Comparison of ENCODE assay signal across 8 mouse cellular contexts in genomic region chr13:23576906-23577639, GRCm38 (mm10). TPM values are rescaled to one million over a fixed set of nuclear protein-coding genes. Genes with fewer than 3 reads are reported as not detected.
DNase-seq lines count a peak whose midpoint lies in the region; ATAC-seq and TF ChIP-seq lines count a peak whose summit lies in the region.

No protein-coding gene starts in this region.

- peak overlapping the region; percentile 79 for H3K9ac ChIP-seq in ES-Bruce4 (ENCODE audit: low read depth, poor library complexity, severe bottlenecking)
- H3K9ac ChIP-seq in forebrain, postnatal 0 days: peak overlapping the region; percentile 50; the same call in 1 of the 2 replicates
- H3K9ac ChIP-seq in liver, embryonic 15.5 days: peak overlapping the region; percentile 77

- H3K9me3 ChIP-seq in erythroblast, embryonic 14.5 days (ENCODE audit: control insufficient read depth, low read length): no peaks in the 10 kb centered on the region
- H3K9me3 ChIP-seq in ES-Bruce4 (replicated peaks; ENCODE audit: control insufficient read depth, insufficient read depth, low read length, poor library complexity, severe bottlenecking): no peaks in the 10 kb centered on the region
- no peaks in the 10 kb centered on the region for H3K9me3 ChIP-seq in forebrain, postnatal 0 days (ENCODE audit: low read length)
- no peaks in the 10 kb centered on the region for H3K9me3 ChIP-seq in liver, embryonic 15.5 days (replicated peaks)

- H3K4me1 ChIP-seq in erythroblast, embryonic 14.5 days (ENCODE audit: control insufficient read depth): peaks cover 53% of the 10 kb centered on the region
- no peaks in the 10 kb centered on the region for H3K4me1 ChIP-seq in ES-Bruce4 (ENCODE audit: control insufficient read depth, insufficient read depth, low read length)
- peaks cover 24% of the 10 kb centered on the region for H3K4me1 ChIP-seq in forebrain, postnatal 0 days (ENCODE audit: insufficient read depth)
- peaks cover 52% of the 10 kb centered on the region for H3K4me1 ChIP-seq in liver, embryonic 15.5 days (replicated peaks)

- 32% methylated on average over 6 of the region's 6 CpGs for WGBS in forebrain, postnatal 0 days
- 29% methylated on average over 6 of the region's 6 CpGs for WGBS in liver, embryonic 15.5 days (ENCODE audit: insufficient replicate concordance)

- TF ChIP-seq CTCF in ES-Bruce4 (IDR thresholded peaks at IDR 0.05; ENCODE audit: low read depth, low read length): no peak
- TF ChIP-seq CTCF in forebrain, postnatal 0 days (IDR thresholded peaks at IDR 0.05; ENCODE audit: low read depth): no peak

- no peaks in the 10 kb centered on the region for H3K27me3 ChIP-seq in erythroblast, embryonic 14.5 days (ENCODE audit: control insufficient read depth)
- no peaks in the 10 kb centered on the region for H3K27me3 ChIP-seq in ES-Bruce4 (ENCODE audit: control insufficient read depth, insufficient read depth, low read length, poor library complexity, severe bottlenecking)
- H3K27me3 ChIP-seq in forebrain, postnatal 0 days (ENCODE audit: insufficient read depth, low read length): no peaks in the 10 kb centered on the region
- no peaks in the 10 kb centered on the region for H3K27me3 ChIP-seq in liver, embryonic 15.5 days

- H3K4me2 ChIP-seq in forebrain, postnatal 0 days (ENCODE audit: low read depth): peak overlapping the region; percentile 67
- H3K4me2 ChIP-seq in liver, embryonic 15.5 days: peak overlapping the region; percentile 77

- no peak for DNase-seq in forebrain, postnatal 0 days
- no peak for DNase-seq in cerebellum, postnatal 36 days
- no peak for DNase-seq in left cerebral cortex, postnatal 10 days (ENCODE audit: extremely low spot score in 1 of 2, low spot score in 2 of 2)
- no peak for DNase-seq in right cerebral cortex, postnatal 4 days

- intact Hi-C loops in left cerebral cortex, postnatal 10 days (cut with DNase I): no loop called here

- no peak for TF ChIP-seq EP300 in ES-Bruce4 (IDR thresholded peaks at IDR 0.05; ENCODE audit: insufficient read depth, low read depth, low read length)

- TF ChIP-seq POLR2A in ES-Bruce4 (IDR thresholded peaks at IDR 0.05; ENCODE audit: insufficient read depth, low read length): no peak

- no peak for ATAC-seq in erythroblast, adult 5-6 weeks (replicated peaks; ENCODE audit: low FRiP score, poor library complexity, severe bottlenecking)
- ATAC-seq in forebrain, postnatal 0 days: no peak
- no peak for ATAC-seq in liver, embryonic 15.5 days (ENCODE audit: insufficient read depth)

- H3K4me3 ChIP-seq in erythroblast, embryonic 14.5 days (replicated peaks): peak overlapping the region; percentile 76
- peak overlapping the region; percentile 72; the same call in 1 of the 2 replicates for H3K4me3 ChIP-seq in ES-Bruce4 (ENCODE audit: low read depth, low read length)
- peak overlapping the region; percentile 38; the same call in 1 of the 2 replicates for H3K4me3 ChIP-seq in forebrain, postnatal 0 days (ENCODE audit: low read depth, low read length)
- H3K4me3 ChIP-seq in liver, embryonic 15.5 days (replicated peaks): peak overlapping the region; percentile 64

- peaks cover 11% of the 10 kb centered on the region for H3K36me3 ChIP-seq in erythroblast, embryonic 14.5 days (ENCODE audit: control insufficient read depth)
- no peaks in the 10 kb centered on the region for H3K36me3 ChIP-seq in ES-Bruce4 (ENCODE audit: control insufficient read depth, insufficient read depth, low read length, poor library complexity, severe bottlenecking)
- H3K36me3 ChIP-seq in forebrain, postnatal 0 days (ENCODE audit: insufficient read depth): no peaks in the 10 kb centered on the region
- H3K36me3 ChIP-seq in liver, embryonic 15.5 days (replicated peaks): no peaks in the 10 kb centered on the region

- H3K27ac ChIP-seq in ES-Bruce4 (ENCODE audit: insufficient read depth, low read length): peak overlapping the region; percentile 93
- H3K27ac ChIP-seq in forebrain, postnatal 0 days (ENCODE audit: low read depth, low read length): no peak overlapping the region
- peak overlapping the region; percentile 96 for H3K27ac ChIP-seq in liver, embryonic 15.5 days (replicated peaks)

RNA-seq across cellular contexts. Expression of gene Hist1h3d, which starts 1.5 kb away (rescaled TPM):
- 1.6 and 4.7 TPM in 2 replicates for polyA plus RNA-seq in erythroblast, embryonic 14.5 days (2012)
- 52.8 and 69.6 TPM in 2 replicates for total RNA-seq in erythroblast, adult 5-6 weeks (2015; ENCODE audit: low replicate concordance)
- total RNA-seq in erythroblast, adult 5-6 weeks (2017; ENCODE audit: low replicate concordance): 50.4 and 63.8 TPM in 2 replicates
- 3.2 and 4.7 TPM in 2 replicates for polyA plus RNA-seq in ES-Bruce4 (2011; ENCODE audit: insufficient read depth, insufficient read length, low read depth, missing spikeins)
- 73.0 and 78.9 TPM in 2 replicates for total RNA-seq in forebrain, postnatal 0 days (2014; rRNA removed)
- 0.57 and 0.80 TPM in 2 replicates for polyA plus RNA-seq in forebrain, postnatal 0 days (2015; fragmentation: Nextera tagmentation; extraction: Ambion mirVana)
- polyA plus RNA-seq in liver, embryonic 15.5 days (2015; fragmentation: Nextera tagmentation; extraction: Ambion mirVana): 6.0 and 7.4 TPM in 2 replicates
- total RNA-seq in left cerebral cortex, postnatal 10 days (2021): 1 to 10 TPM; 8.4 to 9.1 TPM

RNA-seq across cellular contexts. Expression of gene Hist1h2ad, which starts 2.9 kb away (rescaled TPM):
- polyA plus RNA-seq in erythroblast, embryonic 14.5 days (2012): 5.1 and 8.3 TPM in 2 replicates
- not detected in 2 replicates for total RNA-seq in erythroblast, adult 5-6 weeks (2015; ENCODE audit: low replicate concordance)
- total RNA-seq in erythroblast, adult 5-6 weeks (2017; ENCODE audit: low replicate concordance): 370 and 678 TPM in 2 replicates
- polyA plus RNA-seq in ES-Bruce4 (2011; ENCODE audit: insufficient read depth, insufficient read length, low read depth, missing spikeins): 2.0 TPM in 1 of 2 replicates, not detected in the other
- total RNA-seq in forebrain, postnatal 0 days (2014; rRNA removed): 204 and 274 TPM in 2 replicates
- polyA plus RNA-seq in forebrain, postnatal 0 days (2015; fragmentation: Nextera tagmentation; extraction: Ambion mirVana): 0.78 TPM in 1 of 2 replicates, not detected in the other
- 3.6 and 4.1 TPM in 2 replicates for polyA plus RNA-seq in liver, embryonic 15.5 days (2015; fragmentation: Nextera tagmentation; extraction: Ambion mirVana)
- 1 to 10 TPM; 5.8 to 9.4 TPM for total RNA-seq in left cerebral cortex, postnatal 10 days (2021)

RNA-seq across cellular contexts. Expression of gene Hist1h2bf, which starts 3.1 kb away (rescaled TPM):
- polyA plus RNA-seq in erythroblast, embryonic 14.5 days (2012): 6.6 and 15.6 TPM in 2 replicates
- 208 and 222 TPM in 2 replicates for total RNA-seq in erythroblast, adult 5-6 weeks (2015; ENCODE audit: low replicate concordance)
- 253 and 407 TPM in 2 replicates for total RNA-seq in erythroblast, adult 5-6 weeks (2017; ENCODE audit: low replicate concordance)
- 21.5 and 23.2 TPM in 2 replicates for polyA plus RNA-seq in ES-Bruce4 (2011; ENCODE audit: insufficient read depth, insufficient read length, low read depth, missing spikeins)
- 226 and 289 TPM in 2 replicates for total RNA-seq in forebrain, postnatal 0 days (2014; rRNA removed)
- polyA plus RNA-seq in forebrain, postnatal 0 days (2015; fragmentation: Nextera tagmentation; extraction: Ambion mirVana): not detected in 2 replicates
- 4.0 and 6.7 TPM in 2 replicates for polyA plus RNA-seq in liver, embryonic 15.5 days (2015; fragmentation: Nextera tagmentation; extraction: Ambion mirVana)
- total RNA-seq in left cerebral cortex, postnatal 10 days (2021): 10 to 100 TPM; 38.1 to 39.3 TPM

RNA-seq across cellular contexts. Expression of gene Hist1h4d, which starts 4.3 kb away (rescaled TPM):
- 5.1 and 11.8 TPM in 2 replicates for polyA plus RNA-seq in erythroblast, embryonic 14.5 days (2012)
- total RNA-seq in erythroblast, adult 5-6 weeks (2015; ENCODE audit: low replicate concordance): 243 and 262 TPM in 2 replicates
- total RNA-seq in erythroblast, adult 5-6 weeks (2017; ENCODE audit: low replicate concordance): 403 and 449 TPM in 2 replicates
- 4.3 and 4.8 TPM in 2 replicates for polyA plus RNA-seq in ES-Bruce4 (2011; ENCODE audit: insufficient read depth, insufficient read length, low read depth, missing spikeins)
- 258 and 695 TPM in 2 replicates for total RNA-seq in forebrain, postnatal 0 days (2014; rRNA removed)
- polyA plus RNA-seq in forebrain, postnatal 0 days (2015; fragmentation: Nextera tagmentation; extraction: Ambion mirVana): 25.0 and 42.2 TPM in 2 replicates
- 125 and 146 TPM in 2 replicates for polyA plus RNA-seq in liver, embryonic 15.5 days (2015; fragmentation: Nextera tagmentation; extraction: Ambion mirVana)
- total RNA-seq in left cerebral cortex, postnatal 10 days (2021): 100 to 1,000 TPM; 134 to 145 TPM

RNA-seq across cellular contexts. Expression of gene Hist1h2bg, which starts 5.9 kb away (rescaled TPM):
- polyA plus RNA-seq in erythroblast, embryonic 14.5 days (2012): 14.5 and 18.7 TPM in 2 replicates
- total RNA-seq in erythroblast, adult 5-6 weeks (2015; ENCODE audit: low replicate concordance): 170 and 206 TPM in 2 replicates
- 470 and 670 TPM in 2 replicates for total RNA-seq in erythroblast, adult 5-6 weeks (2017; ENCODE audit: low replicate concordance)
- polyA plus RNA-seq in ES-Bruce4 (2011; ENCODE audit: insufficient read depth, insufficient read length, low read depth, missing spikeins): 13.4 and 16.7 TPM in 2 replicates
- total RNA-seq in forebrain, postnatal 0 days (2014; rRNA removed): 367 and 594 TPM in 2 replicates
- polyA plus RNA-seq in forebrain, postnatal 0 days (2015; fragmentation: Nextera tagmentation; extraction: Ambion mirVana): 3.0 and 3.6 TPM in 2 replicates
- polyA plus RNA-seq in liver, embryonic 15.5 days (2015; fragmentation: Nextera tagmentation; extraction: Ambion mirVana): 10.0 and 11.6 TPM in 2 replicates
- total RNA-seq in left cerebral cortex, postnatal 10 days (2021): 100 to 1,000 TPM in 1 of 2 experiments, 10 to 100 TPM in 1; 94.0 to 103 TPM
